Mouse (Mus musculus) mouse trophoblast stem cell (cell line): Measurements from ENCODE around the gene Gm49322.

Source experiments
- in situ Hi-C, 2 experiments: fragments of 300-500 bp; cut with MseI, MboI; formaldehyde crosslinking; loops; 2 replicates in 1 of 2; 3 replicates in 1 of 2; pipeline ENCODE4 v1.15.1; 2025

Gm49322 gene

GRCm38 (mm10) chr10:80584045-80584488 lies 21.8 kb upstream of the Gm49322 start:
- in situ Hi-C loops: no loop called here

- in situ Hi-C loops: no loop called here
These were observed 20.9 kb upstream of the Gm49322 start for GRCm38 (mm10) chr10:80584642-80585552.

- in situ Hi-C loops: no loop called here
These were observed 20.2 kb upstream of the Gm49322 start for GRCm38 (mm10) chr10:80585581-80585980.

GRCm38 (mm10) chr10:80586407-80587304 lies 19.2 kb upstream of the Gm49322 start:
- in situ Hi-C loops: no loop called here

GRCm38 (mm10) chr10:80587305-80587657 lies 18.5 kb upstream of the Gm49322 start:
- in situ Hi-C loops: no loop called here

- in situ Hi-C loops: no loop called here
These were observed 16.5 kb upstream of the Gm49322 start for GRCm38 (mm10) chr10:80589127-80589878.

GRCm38 (mm10) chr10:80589879-80590854 lies 15.7 kb upstream of the Gm49322 start, which contains the start of gene Abhd17a:
Gene Abhd17a, minus strand, starts transcription at chr10:80590341.
- in situ Hi-C loops: no loop called here

GRCm38 (mm10) chr10:80596318-80596717 lies 9.5 kb upstream of the Gm49322 start:
- in situ Hi-C loops: no loop called here

- in situ Hi-C loops: no loop called here
These were observed 3.0 kb upstream of the Gm49322 start, which contains the start of the genes Scamp4 and Adat3 for GRCm38 (mm10) chr10:80602698-80603325. Gene Scamp4, plus strand, starts transcription at chr10:80602872. Gene Adat3, plus strand, starts transcription at chr10:80602880.

GRCm38 (mm10) chr10:80603364-80603763 lies 2.5 kb upstream of the Gm49322 start:
- in situ Hi-C loops: no loop called here

- in situ Hi-C loops: no loop called here
These were observed 1.8 kb upstream of the Gm49322 start for GRCm38 (mm10) chr10:80604001-80604509.

- in situ Hi-C loops: no loop called here
These were observed 833 bp upstream of the Gm49322 start for GRCm38 (mm10) chr10:80604988-80605387.

GRCm38 (mm10) chr10:80606306-80606705 lies 485 bp downstream of the Gm49322 start:
- in situ Hi-C loops: no loop called here

GRCm38 (mm10) chr10:80606737-80607350 lies 1.0 kb downstream of the Gm49322 start:
- in situ Hi-C loops: no loop called here

- in situ Hi-C loops: no loop called here
These were observed 2.6 kb downstream of the Gm49322 start for GRCm38 (mm10) chr10:80608435-80608834.

GRCm38 (mm10) chr10:80609269-80609924 lies 3.6 kb downstream of the Gm49322 start:
- in situ Hi-C loops: no loop called here

- in situ Hi-C loops: no loop called here
These were observed 4.4 kb downstream of the Gm49322 start for GRCm38 (mm10) chr10:80610116-80610785.

GRCm38 (mm10) chr10:80611024-80611423 lies 5.2 kb downstream of the Gm49322 start:
- in situ Hi-C loops: no loop called here
